Mouse (Mus musculus) cerebellum, adult 9-10 months (tissue): ENCODE measurements around the gene Mrpl57.

Experiments
- DNase-seq: peaks from one replicate; pipeline ENCODE4 v3.0.0; 2022

Mrpl57 gene

GRCm38 (mm10) chr14:57861987-57862412 lies 36.0 kb downstream of the Mrpl57 start:
- no peak for DNase-seq

- DNase-seq: no peak
Measured at GRCm38 (mm10) chr14:57863129-57863528, 37.1 kb downstream of the Mrpl57 start.

DNA sequence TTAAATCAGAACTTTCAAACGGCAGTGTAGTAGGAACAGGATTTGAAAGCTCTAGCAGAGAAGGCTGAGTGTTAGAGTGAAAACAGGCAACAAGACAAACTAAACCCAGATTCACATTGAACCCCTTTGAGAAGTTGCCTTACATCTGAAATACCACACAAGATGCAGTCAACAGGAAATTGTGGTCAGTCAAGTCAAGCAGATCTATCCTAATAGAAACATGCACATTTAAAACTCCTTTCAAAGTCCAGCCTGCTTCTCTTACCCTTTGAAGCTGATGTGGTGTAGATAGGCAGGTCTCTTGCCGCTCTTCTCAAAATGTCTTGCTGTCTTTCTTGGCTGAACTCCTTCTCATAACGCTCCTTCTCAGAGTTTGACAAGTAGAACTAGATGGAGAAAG lies 39.2 kb downstream of the Mrpl57 start:
- DNase-seq: no peak

DNA sequence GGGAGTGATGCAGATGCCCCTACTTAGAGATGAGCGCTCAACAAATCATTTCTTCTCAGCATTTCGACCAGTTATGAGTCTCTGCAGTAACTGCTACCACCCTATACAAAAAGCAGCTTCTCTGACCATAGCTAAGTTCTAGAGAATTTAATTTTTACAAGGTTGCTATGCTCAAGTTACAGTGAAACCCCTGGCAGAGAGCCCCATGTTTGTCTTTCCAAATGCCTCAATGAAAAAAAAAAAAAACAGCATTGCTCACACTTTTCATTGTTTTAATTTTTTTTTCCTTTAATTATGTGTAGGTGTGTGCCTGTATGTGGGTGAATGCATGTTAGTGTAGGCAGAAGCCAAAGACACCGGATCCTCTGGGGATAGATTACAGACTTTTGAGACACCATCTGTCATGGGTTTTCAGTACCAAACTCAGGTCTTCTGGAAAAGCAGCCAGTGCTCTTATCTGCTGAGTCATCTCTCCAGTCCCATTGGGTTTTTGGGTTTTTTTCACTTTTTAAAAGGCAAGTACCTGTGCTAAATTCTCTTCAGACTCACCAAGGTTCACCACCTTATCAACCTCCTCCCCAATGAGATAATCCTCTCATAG lies 40.7 kb downstream of the Mrpl57 start:
- peak; percentile 66 for DNase-seq

DNA sequence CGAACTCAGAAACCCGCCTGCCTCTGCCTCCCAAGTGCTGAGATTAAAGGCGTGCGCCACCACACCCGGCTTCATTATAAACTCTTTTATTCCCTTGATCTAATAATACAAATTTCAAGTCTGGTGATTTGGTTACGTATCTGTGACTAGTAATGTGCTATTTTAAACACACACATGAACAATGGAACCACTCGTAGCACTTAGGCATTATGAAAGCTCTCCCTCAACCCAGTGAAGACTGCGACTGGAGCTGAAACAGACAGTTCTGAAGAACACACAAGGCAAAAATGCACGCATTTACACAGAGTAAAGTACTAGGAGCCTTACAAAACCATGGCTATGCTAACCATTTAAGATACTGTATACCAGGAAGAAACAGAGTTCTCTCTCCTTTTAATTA lies 51.9 kb downstream of the Mrpl57 start:
- no peak for DNase-seq
